Mouse (Mus musculus) liver, embryonic 14 days (tissue): ENCODE data around the gene Opa3. TPM values are rescaled to one million over a fixed set of nuclear protein-coding genes. Genes with fewer than 3 reads are reported as not detected.

Experiments
- polyA plus RNA-seq: library from polyadenylated mRNA; depleted of rRNA; stranded (reverse); fragments of >200 nt; gene quantifications from 2 replicates; pipeline ENCODE4 v1.2.3, GENCODE M21; 2012; rRNA removed

Opa3 gene
- 8.3 and 8.6 TPM in 2 replicates for polyA plus RNA-seq

GRCm38 (mm10) chr7:19227883-19228792 is at the start of gene Opa3:
Gene Opa3, plus strand, starts transcription at chr7:19228334.

DNA sequence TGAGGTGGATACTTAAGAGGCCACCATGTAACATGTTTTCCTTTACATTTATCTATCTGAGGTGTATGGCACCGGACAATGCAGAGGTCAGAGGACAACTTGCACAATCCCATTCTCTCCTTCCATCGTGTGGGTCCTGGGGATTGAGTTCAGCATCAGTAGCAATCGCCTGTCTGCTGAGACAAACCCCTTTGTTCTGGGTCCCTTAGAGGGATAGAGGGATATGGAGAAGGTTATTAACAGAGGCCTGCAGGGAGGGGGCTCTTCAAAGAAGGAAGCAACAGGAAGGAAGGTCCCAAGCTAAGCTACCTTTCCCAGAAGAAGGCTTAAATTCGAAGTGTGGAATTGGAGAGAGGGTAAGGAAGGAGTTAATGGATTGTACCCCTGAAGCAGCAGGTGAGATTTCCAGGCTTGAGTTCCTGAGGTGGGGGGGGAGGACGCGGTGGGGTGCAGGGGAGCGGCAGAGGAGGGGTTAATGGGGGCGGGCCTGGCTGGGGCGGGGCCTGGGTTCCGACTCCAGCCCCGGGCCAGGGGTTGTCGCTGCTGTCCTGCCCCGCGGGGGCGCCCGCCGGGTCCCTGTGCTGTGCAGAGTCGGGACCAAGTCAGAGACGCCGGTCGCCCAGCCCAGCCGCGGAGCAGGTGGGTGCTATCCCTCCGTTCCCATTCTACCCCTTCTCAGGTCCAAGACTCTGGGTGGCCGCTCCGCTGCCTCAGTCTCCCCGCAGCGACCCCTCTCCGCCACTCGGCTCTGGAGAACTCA is 16.0 kb upstream of the Opa3 start, which contains the start of gene Gpr4:
Gene Gpr4, plus strand, starts transcription at position 543 of the 760 bp plus-strand sequence.

GRCm38 (mm10) chr7:19271238-19272172 is 43.4 kb downstream of the Opa3 start, which contains the start of gene Vasp:
Gene Vasp, minus strand, starts transcription at chr7:19271817.

DNA sequence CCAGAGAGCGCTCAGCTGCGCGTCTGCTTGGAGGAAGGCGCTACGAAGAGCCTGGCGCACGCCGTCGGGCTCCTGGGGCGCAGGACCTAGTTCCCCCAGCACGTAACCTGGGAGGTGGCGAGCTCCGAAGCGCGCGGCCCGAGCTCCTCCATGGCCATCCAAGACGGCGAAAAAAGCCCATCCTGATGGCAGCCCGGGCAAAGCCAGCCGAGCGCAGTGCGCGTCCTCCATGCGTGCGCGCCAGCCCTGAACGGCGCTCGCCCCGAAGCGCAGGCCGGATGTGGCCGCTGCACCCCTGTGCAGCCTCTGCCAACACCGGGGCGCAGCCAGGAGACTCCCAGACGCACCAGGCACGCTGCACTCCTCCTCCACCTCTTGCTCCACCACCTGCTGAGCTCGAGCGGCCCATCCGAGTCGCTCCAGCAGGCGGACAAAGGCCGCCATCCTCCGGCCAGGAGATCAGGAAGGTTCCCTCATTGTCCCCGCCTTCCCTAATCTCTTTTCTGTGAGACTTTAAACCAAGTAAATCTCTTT is 51.5 kb downstream of the Opa3 start, which contains the start of gene Ppm1n:
Gene Ppm1n, minus strand, starts transcription at position 484 of the 534 bp plus-strand sequence.

GRCm38 (mm10) chr7:19282385-19282784 is 54.3 kb downstream of the Opa3 start, which contains the start of gene Rtn2:
Gene Rtn2, plus strand, starts transcription at chr7:19282624.

Other genes starting within 250 kb of the Opa3 start
- not detected in 2 replicates for gene Nanos2, start 240.9 kb upstream of the Opa3 start, polyA plus RNA-seq
- gene Mypop, start 237.1 kb upstream of the Opa3 start, polyA plus RNA-seq = 0.16 and 0.21 TPM in 2 replicates
- gene Irf2bp1, start 224.3 kb upstream of the Opa3 start, polyA plus RNA-seq = 6.5 and 6.7 TPM in 2 replicates
- gene Foxa3, start 204.8 kb upstream of the Opa3 start, polyA plus RNA-seq = 11.8 and 13.7 TPM in 2 replicates
- gene Sympk, start 204.0 kb upstream of the Opa3 start, polyA plus RNA-seq = 22.5 and 27.5 TPM in 2 replicates
- not detected in 2 replicates for gene Rsph6a, start 173.6 kb upstream of the Opa3 start, polyA plus RNA-seq
- gene Dmwd, start 152.1 kb upstream of the Opa3 start, polyA plus RNA-seq = 15.6 and 16.4 TPM in 2 replicates
- 14.9 and 19.8 TPM in 2 replicates for gene Dmpk, start 144.5 kb upstream of the Opa3 start, polyA plus RNA-seq
- 2.7 and 2.9 TPM in 2 replicates for gene Six5, start 133.7 kb upstream of the Opa3 start, polyA plus RNA-seq
- gene Gm4969, start 110.0 kb upstream of the Opa3 start, polyA plus RNA-seq = 0.15 and 0.22 TPM in 2 replicates
- 2.0 and 2.3 TPM in 2 replicates for gene Fbxo46, start 108.5 kb upstream of the Opa3 start, polyA plus RNA-seq
- gene Qpctl, start 79.0 kb upstream of the Opa3 start, polyA plus RNA-seq = 2.0 and 2.1 TPM in 2 replicates
- 71.6 and 72.1 TPM in 2 replicates for gene Snrpd2, start 78.6 kb upstream of the Opa3 start, polyA plus RNA-seq
- gene Gipr, start 62.2 kb upstream of the Opa3 start, polyA plus RNA-seq = 0.14 and 0.16 TPM in 2 replicates
- 6.7 and 7.0 TPM in 2 replicates for gene Eml2, start 51.9 kb upstream of the Opa3 start, polyA plus RNA-seq
- gene Gpr4, start 15.8 kb upstream of the Opa3 start, polyA plus RNA-seq = 0.33 TPM in 2 replicates
- 35.5 and 39.5 TPM in 2 replicates for gene Vasp, start 43.5 kb downstream of the Opa3 start, polyA plus RNA-seq
- 0.03 TPM in 1 of 2 replicates, not detected in the other for gene Ppm1n, start 51.7 kb downstream of the Opa3 start, polyA plus RNA-seq
- 2.9 and 3.9 TPM in 2 replicates for gene Rtn2, start 54.3 kb downstream of the Opa3 start, polyA plus RNA-seq
- 0.06 and 0.07 TPM in 2 replicates for gene Fosb, start 81.7 kb downstream of the Opa3 start, polyA plus RNA-seq
- 8.6 and 9.6 TPM in 2 replicates for gene Ercc1, start 116.4 kb downstream of the Opa3 start, polyA plus RNA-seq
- gene Cd3eap, start 131.1 kb downstream of the Opa3 start, polyA plus RNA-seq = 7.3 and 7.5 TPM in 2 replicates
- gene Ppp1r13l, start 131.4 kb downstream of the Opa3 start, polyA plus RNA-seq = 1.7 and 1.9 TPM in 2 replicates
- 9.9 and 11.5 TPM in 2 replicates for gene Ercc2, start 153.7 kb downstream of the Opa3 start, polyA plus RNA-seq
- 0.16 and 0.23 TPM in 2 replicates for gene Klc3, start 175.8 kb downstream of the Opa3 start, polyA plus RNA-seq
- 0.14 and 5.3 TPM in 2 replicates for gene Ckm, start 176.4 kb downstream of the Opa3 start, polyA plus RNA-seq
- 2.2 and 2.6 TPM in 2 replicates for gene Mark4, start 230.5 kb downstream of the Opa3 start, polyA plus RNA-seq
- 1.7 and 1.9 TPM in 2 replicates for gene Exoc3l2, start 235.0 kb downstream of the Opa3 start, polyA plus RNA-seq